Mouse (Mus musculus): ENCODE measurements around the gene Exoc8.
A peak's percentile ranks its signal among the peaks of the same experiment; 100 is the strongest.

Gene Exoc8

GRCm38 (mm10) chr8:124909936-124910335 is 12.4 kb upstream of the Exoc8 start:
- no peak for DNase-seq (ENCODE audit: low read depth)

DNA sequence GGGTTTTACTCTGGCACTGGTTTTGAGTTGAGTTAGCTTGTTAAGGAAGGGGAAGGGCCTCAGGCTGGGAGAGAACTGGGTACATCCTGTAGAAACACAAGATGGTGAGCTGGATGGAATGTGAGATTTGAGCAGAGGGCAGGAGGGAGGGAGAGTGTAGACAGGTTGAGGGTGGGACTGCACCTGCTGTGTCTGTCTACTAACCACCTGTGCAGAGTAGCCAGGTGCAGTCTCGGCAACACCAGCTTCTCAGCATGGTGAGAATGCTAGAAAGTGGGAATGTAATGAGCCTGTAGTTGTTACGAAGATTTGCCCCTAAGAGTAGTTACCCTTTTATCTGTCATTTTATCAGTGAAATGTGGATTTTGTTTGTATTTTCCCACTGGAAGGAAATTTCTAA is 8.0 kb upstream of the Exoc8 start:
- no peak for DNase-seq (ENCODE audit: low read depth)

DNA sequence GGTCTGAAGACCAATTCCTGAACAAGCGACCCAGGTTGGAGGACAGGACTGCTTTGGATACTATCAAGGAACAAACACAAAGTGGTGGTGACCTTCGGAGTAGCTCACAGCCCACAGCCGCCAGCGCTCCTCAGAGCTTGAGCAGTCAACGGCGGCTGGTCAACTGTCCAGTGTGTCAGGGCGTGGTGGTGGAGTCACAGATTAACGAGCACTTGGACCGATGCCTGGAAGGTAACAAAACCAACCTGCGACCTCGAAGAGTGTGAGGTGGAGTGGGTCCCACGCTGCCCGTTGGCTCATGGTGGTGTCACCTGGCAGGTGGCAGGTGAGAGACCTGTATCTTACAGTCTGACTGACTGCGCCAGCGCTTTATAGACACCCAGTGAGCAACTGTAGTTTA is 5.7 kb upstream of the Exoc8 start:
- no peak for DNase-seq (ENCODE audit: low read depth)

GRCm38 (mm10) chr8:124898251-124898905 is 873 bp upstream of the Exoc8 start:
- no peak for DNase-seq (ENCODE audit: low read depth)

DNA sequence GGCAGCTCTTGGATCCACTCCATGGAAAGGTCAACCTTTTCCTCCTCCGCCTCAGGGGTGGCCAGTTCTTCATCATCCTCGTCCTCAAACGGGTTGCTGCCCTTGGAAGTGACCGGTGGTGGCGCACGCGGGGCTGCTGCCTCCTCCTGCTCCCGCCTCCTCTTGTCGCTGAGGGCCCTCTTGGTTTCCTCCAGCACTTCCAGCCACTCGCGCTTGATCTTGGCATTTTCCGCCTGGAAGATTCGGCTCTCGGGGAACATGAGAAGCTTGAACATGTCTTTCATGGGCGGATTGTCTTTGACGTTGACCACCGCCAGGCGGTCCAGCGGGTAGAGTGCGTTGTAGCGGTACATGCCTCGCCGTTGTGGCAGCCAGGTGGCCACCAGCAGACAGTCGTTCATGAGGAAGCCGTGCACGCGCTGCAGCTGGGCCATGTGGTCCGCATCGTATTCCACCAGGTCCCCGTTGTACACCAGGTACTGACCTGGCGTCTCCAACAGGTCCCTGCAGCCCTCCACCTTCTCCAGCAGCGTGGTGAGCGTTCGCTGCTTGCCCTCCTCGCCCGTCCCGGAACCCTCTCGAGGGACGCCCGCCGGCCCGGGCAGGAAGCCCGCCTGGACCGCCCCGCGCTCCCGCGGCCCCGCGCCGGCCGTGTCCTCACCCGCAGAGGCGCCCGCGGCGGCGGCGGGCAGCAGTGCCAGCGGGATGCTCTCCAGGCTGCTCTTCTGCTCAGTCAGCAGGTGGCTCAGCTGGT is 696 bp downstream of the Exoc8 start:
- peak; percentile 63 for DNase-seq (ENCODE audit: low read depth)

DNA sequence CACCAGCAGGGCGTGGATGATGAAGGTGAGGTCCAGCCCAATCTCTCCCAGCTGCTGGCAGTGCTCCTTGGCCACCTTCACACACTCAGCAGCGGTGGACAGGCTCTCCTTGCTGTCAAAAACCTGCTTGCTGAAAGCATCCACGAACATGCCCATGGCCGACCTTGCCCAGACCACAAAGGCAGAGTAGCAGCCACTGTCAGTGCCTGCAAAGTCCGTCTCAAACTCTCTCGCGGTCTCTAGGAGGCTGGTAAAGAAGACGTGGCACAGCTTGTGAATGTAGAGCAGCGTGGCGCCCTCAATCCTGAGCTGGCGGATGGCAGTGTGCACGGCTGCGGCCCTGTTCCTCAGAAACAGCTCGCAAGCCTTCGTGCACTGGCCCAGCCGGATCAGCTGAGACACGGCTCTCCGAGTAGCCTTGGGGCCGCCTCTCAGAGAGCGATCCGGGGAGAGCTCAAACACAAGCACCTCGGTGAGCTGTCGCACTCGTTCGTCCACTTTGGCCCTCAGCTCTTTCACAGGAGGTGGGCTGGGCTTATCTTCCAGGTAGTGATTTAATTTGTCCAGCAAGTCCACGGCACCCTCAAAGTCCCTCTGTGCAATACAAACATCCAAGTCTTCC is 1.4 kb downstream of the Exoc8 start:
- DNase-seq (ENCODE audit: low read depth), result no peak

DNA sequence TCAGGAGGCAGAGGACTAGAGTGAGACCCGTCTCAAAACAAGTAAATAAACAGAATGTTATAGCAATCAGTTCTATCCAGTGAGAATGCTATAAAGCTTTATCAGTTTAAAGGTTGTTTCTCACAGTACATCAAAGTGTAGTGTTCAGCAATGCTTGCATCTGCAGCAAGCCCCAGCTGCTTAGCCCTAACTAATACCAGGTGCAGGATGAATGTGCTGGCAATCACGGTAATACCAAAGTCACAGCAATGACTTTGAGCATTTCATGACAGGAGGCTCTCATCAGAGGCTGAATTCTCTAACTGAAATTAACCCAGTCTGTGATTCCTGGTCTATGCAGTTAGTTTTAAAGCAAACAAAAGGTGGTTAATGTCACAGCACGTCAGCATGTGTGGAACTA is 4.9 kb downstream of the Exoc8 start:
- DNase-seq (ENCODE audit: low read depth), result no peak

DNA sequence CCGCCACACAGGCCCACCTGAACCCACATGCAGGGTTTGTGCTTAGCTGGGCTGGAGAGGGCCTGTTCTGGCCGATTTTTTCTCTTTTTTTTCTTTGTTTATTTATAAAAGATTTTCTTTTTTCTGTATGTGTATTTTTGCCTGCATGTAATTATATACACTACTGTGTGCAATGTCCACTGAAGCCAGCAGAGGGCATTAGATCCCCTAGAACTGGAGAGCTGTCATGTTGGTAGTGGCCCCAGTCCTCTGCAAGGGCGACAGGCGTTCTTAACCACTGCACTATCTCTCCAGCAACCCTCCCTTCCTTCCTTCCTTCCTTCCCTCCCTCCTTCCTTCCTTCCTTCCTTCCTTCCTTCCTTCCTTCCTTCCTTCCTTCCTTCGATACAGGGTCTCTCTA is 9.1 kb downstream of the Exoc8 start:
- no peak for DNase-seq (ENCODE audit: low read depth)

DNA sequence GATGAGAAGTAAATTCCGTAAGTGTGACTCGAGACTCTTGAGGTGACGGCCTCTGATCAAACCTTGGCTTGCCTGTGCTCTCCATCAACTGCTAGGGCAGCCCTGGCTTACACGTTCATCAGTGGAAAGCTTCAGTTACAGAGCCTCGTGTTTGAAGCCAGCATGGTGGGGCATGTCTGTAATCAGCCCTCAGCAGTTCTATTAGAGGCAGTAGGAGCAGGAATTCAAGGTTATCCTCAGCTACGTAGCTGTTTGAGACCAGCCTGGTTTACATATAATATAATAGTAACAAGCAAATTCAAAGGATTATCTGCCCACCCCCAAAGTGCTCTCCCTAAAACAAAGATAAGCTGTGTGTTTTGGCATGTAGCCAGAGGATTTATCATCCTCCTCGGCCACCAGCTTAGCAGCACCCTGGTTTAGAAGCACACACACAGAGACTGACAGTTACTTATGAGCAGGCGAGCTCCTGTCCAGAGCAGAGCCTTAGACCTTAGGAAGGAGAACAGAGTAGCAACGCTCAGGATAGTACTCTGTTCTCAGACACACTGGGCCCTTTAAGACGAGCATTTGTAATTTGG is 18.5 kb downstream of the Exoc8 start:
- no peak for DNase-seq (ENCODE audit: low read depth)

GRCm38 (mm10) chr8:124878141-124878540 is 19.4 kb downstream of the Exoc8 start:
- DNase-seq (ENCODE audit: low read depth), result no peak

DNA sequence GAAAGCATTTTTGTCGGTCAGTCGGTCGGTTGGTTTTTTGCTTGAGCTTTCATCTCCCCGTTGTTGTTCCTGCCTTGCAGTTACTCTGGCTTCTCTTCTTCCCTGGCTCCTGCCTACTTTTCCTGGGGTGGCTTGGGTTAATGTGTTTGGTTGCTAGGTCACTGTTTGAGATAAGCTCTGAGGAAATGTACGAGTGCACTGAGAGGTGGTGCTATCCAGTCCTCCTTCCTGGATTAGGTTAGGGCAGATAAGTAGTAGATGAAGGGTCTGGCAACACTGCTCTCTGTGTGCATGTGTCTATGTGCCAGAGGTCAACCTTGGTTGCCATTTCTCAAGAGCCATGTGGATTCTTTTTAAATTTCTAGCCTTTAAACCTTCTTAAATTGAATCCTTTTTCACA is 24.8 kb downstream of the Exoc8 start:
- DNase-seq (ENCODE audit: low read depth), result no peak

- no peak for DNase-seq (ENCODE audit: low read depth)
Measured at GRCm38 (mm10) chr8:124872081-124872480, 25.4 kb downstream of the Exoc8 start.

DNA sequence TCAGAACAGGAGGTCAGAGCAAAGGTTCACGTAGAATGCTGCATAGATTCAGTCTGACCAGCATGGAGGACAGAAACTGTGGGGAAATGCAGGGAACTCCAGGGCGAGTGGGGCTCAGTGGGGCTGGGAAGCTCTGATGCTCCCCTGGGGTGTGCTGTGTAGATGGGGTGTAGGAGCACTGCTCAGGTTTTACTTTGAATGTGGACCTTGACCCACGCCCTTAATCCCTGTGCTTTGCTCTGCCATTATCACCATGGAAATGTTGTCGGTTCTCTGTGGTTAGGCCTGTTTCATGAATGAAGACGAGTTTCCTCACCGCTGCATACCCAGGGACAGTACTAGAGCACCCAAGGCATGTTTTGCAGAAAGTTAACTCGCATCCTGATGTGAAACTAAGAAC is 26.0 kb downstream of the Exoc8 start:
- DNase-seq (ENCODE audit: low read depth), result no peak

DNA sequence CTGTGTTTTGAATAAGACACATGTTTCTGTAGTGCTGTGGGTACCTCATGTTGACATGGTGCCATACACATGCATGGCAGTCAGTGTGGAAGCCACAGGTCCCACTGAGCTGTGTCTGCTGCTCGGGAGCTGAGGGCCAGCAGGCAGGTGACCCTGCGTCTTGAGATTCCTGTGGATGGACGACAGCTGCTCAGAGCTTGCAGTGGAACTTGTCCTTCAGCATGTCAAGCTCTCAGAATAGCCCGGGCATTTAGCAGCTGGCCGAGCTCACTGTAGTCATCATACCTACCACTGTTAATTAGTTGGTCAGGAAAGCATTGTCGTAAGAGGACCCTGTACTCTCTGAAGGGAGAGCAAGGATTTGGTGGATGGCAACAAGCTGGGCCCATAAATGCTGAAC is 27.8 kb downstream of the Exoc8 start:
- no peak for DNase-seq (ENCODE audit: low read depth)

DNA sequence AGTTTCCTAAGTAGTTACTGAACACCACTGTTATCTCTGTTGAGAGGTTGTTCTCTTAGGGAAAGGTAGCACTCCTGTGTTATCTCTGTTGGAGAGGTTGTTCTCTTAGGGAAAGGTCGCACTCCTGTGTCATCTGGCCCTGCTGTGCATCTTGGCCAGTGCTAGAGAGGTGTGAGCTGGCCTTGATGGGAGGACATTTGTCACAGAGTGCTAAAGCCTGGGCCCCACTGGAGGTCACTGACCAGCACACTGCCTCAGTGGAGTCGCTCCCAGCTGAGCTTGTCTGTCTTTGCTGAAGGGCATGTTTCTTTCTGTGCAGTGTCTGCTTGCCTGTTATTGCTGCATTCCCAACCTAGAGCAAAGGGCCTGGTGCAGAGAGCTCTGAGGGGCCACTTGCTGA is 30.4 kb downstream of the Exoc8 start:
- no peak for DNase-seq (ENCODE audit: low read depth)

GRCm38 (mm10) chr8:124866669-124867068 is 30.8 kb downstream of the Exoc8 start:
- no peak for DNase-seq (ENCODE audit: low read depth)

DNA sequence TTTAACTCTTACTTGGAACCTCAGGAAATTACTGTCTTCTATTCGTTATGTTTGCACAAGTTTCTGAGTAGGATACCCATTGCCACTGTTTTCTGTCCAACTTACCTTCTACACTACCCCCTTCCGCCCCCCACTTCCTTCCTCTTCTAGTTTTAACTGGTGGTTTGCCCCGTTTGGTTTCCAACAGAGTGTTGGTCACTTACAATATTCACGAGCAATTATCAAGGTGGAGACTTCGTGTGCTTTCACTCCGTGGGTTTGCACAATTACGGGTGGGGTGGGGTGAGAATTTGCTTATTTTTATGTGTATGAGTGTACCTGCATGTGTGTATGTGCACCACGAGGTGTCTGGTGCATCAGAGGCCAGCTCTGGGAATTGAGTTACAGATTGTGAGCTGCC is 33.8 kb downstream of the Exoc8 start:
- peak; percentile 41 for DNase-seq (ENCODE audit: low read depth)

GRCm38 (mm10) chr8:124863163-124863677 is 34.3 kb downstream of the Exoc8 start:
- DNase-seq (ENCODE audit: low read depth), result no peak

DNA sequence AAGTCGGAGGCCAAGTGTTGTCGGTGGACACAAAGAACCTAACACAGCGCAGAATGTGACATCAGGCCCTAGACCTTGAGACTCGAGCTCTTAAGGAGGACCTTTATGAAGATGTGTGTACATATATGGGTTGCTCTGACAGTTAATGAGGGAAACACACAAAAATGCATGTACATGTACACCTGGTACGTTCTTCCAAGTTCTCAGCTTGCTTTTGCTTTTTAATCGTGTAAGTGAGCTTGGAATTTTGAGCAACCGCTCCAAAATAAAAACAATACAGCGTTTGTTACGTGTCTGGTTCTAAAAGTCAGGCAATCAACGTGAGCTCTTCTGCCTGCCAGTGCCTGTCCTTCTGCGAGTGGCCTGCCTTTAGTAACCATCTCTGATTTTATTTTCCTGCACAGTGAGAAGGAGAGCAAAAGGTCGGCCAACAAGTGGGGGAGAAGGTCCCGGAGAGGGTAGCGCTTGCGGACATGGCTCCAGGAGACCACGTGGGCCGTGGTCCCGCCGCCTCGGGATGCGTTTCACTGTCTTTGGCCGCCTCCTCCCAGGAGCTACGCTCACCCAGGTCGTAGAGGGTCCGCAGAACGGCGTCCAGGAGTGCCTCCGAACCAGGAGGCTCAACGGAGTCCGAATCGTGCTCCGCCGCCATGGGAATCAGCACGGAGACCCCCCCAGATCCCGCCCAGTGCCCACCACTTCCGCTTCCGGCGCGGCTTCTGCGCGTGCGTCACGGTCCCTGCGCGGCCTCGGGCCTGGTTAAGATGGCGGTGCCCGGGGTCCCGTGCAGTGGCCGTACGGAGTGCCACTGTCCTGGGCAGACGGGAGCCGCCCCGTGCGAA is 35.0 kb downstream of the Exoc8 start, which contains the start of the genes Gnpat and 2810004N23Rik:
TSS of gene Gnpat (plus strand) at position 713 of the 842 bp plus-strand sequence.
TSS of gene 2810004N23Rik (minus strand) at position 800 of the 842 bp plus-strand sequence.
- peak; percentile 95 for DNase-seq (ENCODE audit: low read depth)

DNA sequence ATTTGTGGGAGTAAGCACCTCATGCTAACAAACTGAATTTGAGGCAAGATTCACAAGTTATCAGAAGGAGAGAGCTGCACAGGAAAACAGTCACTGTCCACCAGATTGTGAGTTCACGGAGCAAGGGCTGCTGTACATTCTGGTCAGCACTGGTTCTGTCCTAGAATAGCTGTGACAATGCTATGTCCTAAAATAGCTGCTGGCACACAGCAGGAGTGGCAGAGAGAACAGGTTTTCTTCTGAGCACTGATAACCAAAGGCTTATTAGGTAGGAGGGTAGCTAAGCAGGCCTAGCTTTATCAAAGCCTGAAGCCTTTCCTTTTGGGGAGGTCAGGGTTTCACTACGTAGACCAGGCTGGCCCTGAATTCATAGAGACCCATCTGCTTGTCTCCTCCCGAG is 37.3 kb downstream of the Exoc8 start:
- no peak for DNase-seq (ENCODE audit: low read depth)

- peak; percentile 61 for DNase-seq (ENCODE audit: low read depth)
Measured at GRCm38 (mm10) chr8:124859466-124859865, 38.0 kb downstream of the Exoc8 start.

- no peak for DNase-seq (ENCODE audit: low read depth)
Measured at GRCm38 (mm10) chr8:124853511-124853910, 44.0 kb downstream of the Exoc8 start.
